Mouse (Mus musculus) lung, embryonic 15.5 days (tissue): ENCODE measurements around the gene Nrtn. TPM values are rescaled to one million over a fixed set of nuclear protein-coding genes. Genes with fewer than 3 reads are reported as not detected.

ENCODE experiments used
- ATAC-seq: fragments of 200-750 bp; cut with Nextera tagmentation; 2 replicates; pipeline ENCODE4 v1.8.0; 2017; ENCODE audit warnings: moderate number of reproducible peaks, borderline replicate concordance; ENCODE audit not compliant: low FRiP score, low TSS enrichment; ENCODE audit errors: extremely low read depth
- H3K27ac ChIP-seq: fragments of 300-500 bp; sonication (generic); 2 replicates; pipeline ENCODE4 v1.5.1; 2015; ENCODE audit warnings: moderate library complexity, mild to moderate bottlenecking, inconsistent platforms
- H3K27me3 ChIP-seq: fragments of 300-500 bp; sonication (generic); 2 replicates; pipeline ENCODE4 v1.6.1; 2015; ENCODE audit warnings: inconsistent platforms
- H3K36me3 ChIP-seq: fragments of 300-500 bp; sonication (generic); 2 replicates; pipeline ENCODE4 v1.6.1; 2015; ENCODE audit warnings: inconsistent platforms
- H3K4me1 ChIP-seq: fragments of 300-500 bp; sonication (generic); 2 replicates; pipeline ENCODE4 v1.6.1; 2015; ENCODE audit warnings: inconsistent platforms
- H3K4me2 ChIP-seq: fragments of 300-500 bp; sonication (generic); 2 replicates; pipeline ENCODE4 v1.6.1; 2015; ENCODE audit warnings: inconsistent platforms, mild to moderate bottlenecking, moderate library complexity
- H3K4me3 ChIP-seq: fragments of 300-500 bp; sonication (generic); 2 replicates; pipeline ENCODE4 v1.5.1; 2015; ENCODE audit warnings: mild to moderate bottlenecking, inconsistent platforms
- H3K9ac ChIP-seq: fragments of 300-500 bp; sonication (generic); 2 replicates; pipeline ENCODE4 v1.6.1; 2015; ENCODE audit warnings: inconsistent platforms
- H3K9me3 ChIP-seq: fragments of 300-500 bp; sonication (generic); 2 replicates; pipeline ENCODE4 v1.6.1; 2016; ENCODE audit warnings: inconsistent platforms
- WGBS: fragments of 180-500 bp; shearing (Covaris S2); methylation state at CpG from one replicate; pipeline ENCODE4 v1.1.7; 2015; 5-methylcytosine and 5-hydroxymethylcytosine counted together
- polyA plus RNA-seq: library from polyadenylated mRNA; unstranded; fragments of >200 nt; fragmentation: Nextera tagmentation; extraction: Ambion mirVana; gene quantifications from 2 replicates; pipeline ENCODE4 v1.2.1, GENCODE M21; 2015

The Nrtn gene
- 9.4 and 9.5 TPM in 2 replicates for polyA plus RNA-seq

DNA sequence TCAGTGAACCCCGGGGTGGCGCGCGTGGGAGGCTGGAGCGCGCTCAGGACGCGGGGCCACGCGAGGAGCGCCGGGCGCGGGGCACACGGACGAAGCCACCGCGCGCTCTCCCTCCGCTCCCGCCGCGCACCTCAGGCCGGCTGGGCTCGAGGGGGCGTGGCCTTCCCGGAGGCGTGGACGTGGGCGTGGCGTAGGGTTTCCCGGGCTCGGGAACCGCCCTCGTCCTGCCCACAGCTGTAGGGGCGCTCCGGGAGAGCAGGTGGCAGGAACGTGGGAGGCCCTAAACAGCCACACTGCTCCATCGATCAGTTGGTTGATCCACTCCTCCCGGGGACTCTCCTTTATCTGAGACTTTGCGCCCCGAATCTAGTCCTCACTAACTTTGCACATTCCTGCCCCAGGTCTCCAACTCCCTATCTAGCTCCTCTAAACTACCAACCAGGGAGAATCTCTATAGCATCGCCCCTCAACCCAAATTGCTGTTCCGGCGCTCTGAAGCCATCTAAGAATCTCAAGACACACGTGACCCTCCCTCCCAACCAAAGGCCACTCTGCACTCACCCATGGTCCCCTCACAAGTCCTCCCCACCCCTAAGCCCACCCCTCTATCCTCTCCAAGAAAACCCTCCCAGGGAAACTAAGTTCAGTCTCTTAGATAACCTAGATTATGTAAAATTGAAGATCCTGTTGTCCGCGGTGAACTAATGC, at the start of gene Nrtn:
Nrtn (minus strand) TSS at position 115 of the 708 bp plus-strand sequence.
- H3K27ac ChIP-seq, result no peak within 1 kb of the TSS
- peak within 1 kb of the TSS; percentile 51 for H3K4me3 ChIP-seq
- peak; percentile 61 for ATAC-seq
- peak within 1 kb of the TSS; percentile 98 for H3K4me2 ChIP-seq
- peaks cover 69% of the 10 kb centered on the region for H3K4me1 ChIP-seq
- no peaks in the 10 kb centered on the region for H3K36me3 ChIP-seq
- peak within 1 kb of the TSS; percentile 55 for H3K9ac ChIP-seq
- H3K27me3 ChIP-seq, result peaks cover 55% of the 10 kb centered on the region
- no peaks in the 10 kb centered on the region for H3K9me3 ChIP-seq
- WGBS, result 1% methylated on average over 43 of the region's 48 CpGs

DNA sequence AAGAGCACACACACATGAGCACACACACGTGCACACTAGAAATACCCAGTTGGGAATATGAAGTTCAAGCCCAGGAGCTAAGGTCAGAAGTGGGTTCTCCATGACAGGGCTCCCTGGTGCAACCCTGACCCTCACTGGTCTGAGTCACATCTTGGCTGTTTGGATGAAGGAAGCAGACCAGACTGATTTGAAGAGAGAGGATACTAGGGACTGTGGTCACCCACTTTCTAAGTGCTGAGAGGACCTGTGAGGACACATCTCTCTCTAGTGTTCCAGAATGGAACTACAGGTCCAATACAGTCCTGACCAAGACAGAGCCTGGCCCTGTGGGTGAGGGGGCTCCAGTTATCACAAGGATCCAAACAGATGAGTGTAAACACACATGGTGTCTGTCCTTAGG, 48.5 kb upstream of the Nrtn start:
- Histone ChIP-seq H3K4me1 (peaks cover 21% of the 10 kb centered on the region), H3K9me3 (no peaks in the 10 kb centered on the region), H3K36me3 (no peaks in the 10 kb centered on the region), H3K27me3 (no peaks in the 10 kb centered on the region), H3K4me2 (no peak overlapping the region), H3K27ac (no peak overlapping the region), H3K9ac (no peak overlapping the region), H3K4me3 (no peak overlapping the region)
- 77% methylated on average over 1 of the region's 1 CpGs for WGBS
- no peak for ATAC-seq

DNA sequence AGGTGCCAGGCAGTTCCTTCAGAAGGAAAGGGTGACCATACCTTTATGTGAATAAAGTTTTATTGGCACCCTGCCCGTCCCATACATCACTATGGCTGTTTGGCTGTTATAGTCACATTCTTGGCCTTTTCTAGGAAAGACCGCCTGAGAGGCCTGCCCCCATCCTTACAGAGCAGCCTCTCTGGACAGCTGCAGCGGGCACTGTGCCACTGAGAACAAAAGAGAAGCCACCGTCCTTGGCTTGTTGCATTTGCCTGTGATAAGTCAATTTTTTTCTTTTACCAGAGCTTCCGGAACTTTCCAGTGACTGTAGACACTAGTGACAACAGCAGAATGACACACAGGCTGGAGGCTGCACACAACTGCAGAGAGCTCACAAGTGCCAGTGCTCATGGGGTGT, 47.6 kb upstream of the Nrtn start:
- Histone ChIP-seq H3K27me3 (no peaks in the 10 kb centered on the region), H3K4me3 (no peak overlapping the region), H3K36me3 (no peaks in the 10 kb centered on the region), H3K27ac (no peak overlapping the region), H3K4me2 (no peak overlapping the region), H3K9ac (no peak overlapping the region), H3K4me1 (peaks cover 13% of the 10 kb centered on the region), H3K9me3 (no peaks in the 10 kb centered on the region)
- ATAC-seq, result no peak
- 53% methylated on average over 5 of the region's 5 CpGs for WGBS

DNA sequence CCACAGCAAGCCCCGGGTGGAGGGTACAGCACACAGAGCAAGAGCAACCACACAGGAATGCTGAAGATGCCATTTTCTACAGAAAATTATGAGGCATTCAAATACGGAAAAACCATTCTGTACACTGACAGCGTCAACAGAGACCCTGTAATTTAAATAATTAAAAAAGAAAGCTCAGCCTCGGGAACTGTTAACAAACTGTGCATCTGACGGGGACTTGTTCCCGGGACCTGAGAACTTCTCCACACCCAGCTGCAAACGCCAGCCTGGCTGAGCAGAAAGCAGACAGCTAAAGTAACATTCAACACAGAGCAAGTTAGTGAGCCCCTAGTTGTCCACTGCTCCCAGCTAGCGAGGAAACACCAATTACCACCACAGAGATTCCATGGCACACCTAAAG, 44.7 kb upstream of the Nrtn start:
- 74% methylated on average over 8 of the region's 8 CpGs for WGBS
- Histone ChIP-seq H3K4me2 (no peak overlapping the region), H3K4me3 (no peak overlapping the region), H3K36me3 (no peaks in the 10 kb centered on the region), H3K9me3 (no peaks in the 10 kb centered on the region), H3K4me1 (peaks cover 6% of the 10 kb centered on the region; the same call in 1 of the 2 replicates), H3K27me3 (no peaks in the 10 kb centered on the region), H3K27ac (no peak overlapping the region), H3K9ac (no peak overlapping the region)
- no peak for ATAC-seq

DNA sequence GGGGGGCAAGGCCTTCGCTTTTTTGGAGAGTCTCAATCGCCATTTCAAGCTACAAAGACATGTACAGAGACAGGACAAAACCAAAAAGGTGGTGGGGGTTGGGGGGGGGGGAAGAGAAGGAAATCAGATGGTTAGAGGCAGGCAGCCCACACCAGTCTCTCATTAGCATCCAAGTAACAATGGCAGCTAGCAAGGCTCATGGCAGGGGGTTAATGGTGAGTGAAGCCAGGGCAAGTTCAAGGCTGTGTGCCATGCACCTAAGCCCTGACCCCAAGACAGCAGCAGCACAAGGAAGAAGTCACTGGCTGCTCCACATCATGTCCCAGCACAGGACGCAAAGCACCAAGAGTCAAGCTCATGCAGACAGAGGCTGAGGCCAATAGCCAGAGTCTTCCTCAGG, 41.9 kb upstream of the Nrtn start:
- H3K4me2 ChIP-seq, result no peak overlapping the region
- H3K27ac ChIP-seq, result no peak overlapping the region
- H3K27me3 ChIP-seq, result no peaks in the 10 kb centered on the region
- no peaks in the 10 kb centered on the region for H3K36me3 ChIP-seq
- ATAC-seq, result no peak
- H3K9ac ChIP-seq, result no peak overlapping the region
- no peak overlapping the region for H3K4me3 ChIP-seq
- no peaks in the 10 kb centered on the region for H3K9me3 ChIP-seq
- 79% methylated on average over 3 of the region's 3 CpGs for WGBS
- H3K4me1 ChIP-seq, result no peaks in the 10 kb centered on the region

DNA sequence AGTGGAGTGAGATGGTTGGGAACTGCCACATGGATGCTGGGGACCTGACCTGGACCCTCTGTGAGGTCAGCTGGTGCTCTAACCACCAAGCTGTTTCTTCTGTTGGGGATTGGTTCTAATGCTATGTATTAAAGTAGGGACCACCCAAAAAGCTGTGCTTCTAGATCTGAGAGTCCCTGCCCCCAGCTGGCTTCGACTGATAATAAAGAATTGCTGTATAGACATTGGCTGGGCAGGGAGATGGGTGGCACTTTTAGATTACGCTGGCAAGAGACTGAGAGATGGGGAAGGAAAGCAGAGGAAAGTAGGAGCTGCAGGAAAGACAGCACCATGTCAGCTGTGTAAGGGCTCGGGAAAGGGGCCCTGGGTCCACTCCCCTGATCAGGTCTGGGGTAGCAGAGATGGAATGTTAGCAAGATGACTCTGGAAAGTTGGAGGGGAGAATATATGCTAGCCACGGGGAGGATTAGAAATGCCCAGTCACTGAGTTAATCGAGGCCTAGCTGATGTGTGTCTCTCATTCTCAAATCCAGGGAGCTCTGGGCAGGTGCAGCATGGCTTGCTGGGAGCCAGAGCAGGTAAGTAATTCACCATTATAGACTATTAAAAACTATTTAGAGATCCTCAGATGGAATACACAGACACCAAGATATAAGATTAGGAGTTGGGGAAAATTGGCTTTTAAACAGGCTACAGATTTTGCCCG, 36.4 kb upstream of the Nrtn start:
- 68% methylated on average over 6 of the region's 6 CpGs for WGBS
- Histone ChIP-seq H3K4me1 (no peaks in the 10 kb centered on the region), H3K4me3 (no peak overlapping the region), H3K4me2 (no peak overlapping the region), H3K27me3 (no peaks in the 10 kb centered on the region), H3K9me3 (no peaks in the 10 kb centered on the region), H3K36me3 (no peaks in the 10 kb centered on the region), H3K9ac (no peak overlapping the region), H3K27ac (no peak overlapping the region)
- ATAC-seq, result no peak

DNA sequence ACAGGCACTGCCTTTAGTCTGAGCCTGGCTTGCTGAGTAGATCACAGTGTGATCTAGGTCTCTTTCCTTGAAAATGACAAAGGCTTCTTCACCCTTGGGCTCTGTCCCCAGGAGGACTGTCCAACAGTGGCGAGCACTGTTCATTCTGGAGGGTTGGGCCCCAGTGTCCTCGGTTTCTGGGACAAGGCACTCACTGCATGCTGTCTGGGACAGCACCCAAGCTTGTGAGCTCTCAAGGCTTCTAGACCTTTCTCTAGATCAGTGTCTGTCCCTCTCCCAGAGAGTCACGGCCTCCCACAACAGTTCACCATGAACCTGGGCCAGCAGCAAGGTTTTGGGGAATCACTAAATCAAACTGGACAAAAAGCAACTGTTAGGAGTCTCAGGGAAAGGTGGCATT, 35.3 kb upstream of the Nrtn start:
- Histone ChIP-seq H3K9me3 (no peaks in the 10 kb centered on the region), H3K4me3 (no peak overlapping the region), H3K9ac (no peak overlapping the region), H3K4me1 (no peaks in the 10 kb centered on the region), H3K27me3 (no peaks in the 10 kb centered on the region), H3K27ac (no peak overlapping the region), H3K36me3 (no peaks in the 10 kb centered on the region), H3K4me2 (no peak overlapping the region)
- no peak for ATAC-seq
- 62% methylated on average over 3 of the region's 3 CpGs for WGBS

DNA sequence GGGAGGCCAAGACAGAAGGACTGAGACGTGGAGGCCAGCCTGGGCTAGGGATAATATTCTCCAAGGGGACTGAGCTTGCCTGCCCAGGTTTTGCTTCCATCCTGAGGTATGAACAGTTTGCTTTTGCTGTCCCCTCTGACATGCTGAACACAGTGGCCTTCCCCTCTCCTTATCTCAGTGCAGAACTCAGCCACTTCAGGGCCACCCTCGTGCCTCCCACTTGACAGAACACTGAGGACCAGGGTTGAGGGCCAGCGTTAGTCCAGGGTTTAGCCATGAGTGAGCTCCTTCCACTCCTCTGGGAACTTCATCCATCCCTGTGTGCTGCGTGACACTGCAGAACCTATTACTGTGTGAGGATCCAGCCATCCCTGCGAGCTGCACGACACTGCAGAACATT, 32.0 kb upstream of the Nrtn start:
- Histone ChIP-seq H3K36me3 (no peaks in the 10 kb centered on the region), H3K27me3 (no peaks in the 10 kb centered on the region), H3K4me1 (no peaks in the 10 kb centered on the region), H3K9me3 (no peaks in the 10 kb centered on the region), H3K4me3 (no peak overlapping the region), H3K9ac (no peak overlapping the region), H3K4me2 (no peak overlapping the region), H3K27ac (no peak overlapping the region)
- no peak for ATAC-seq
- 68% methylated on average over 6 of the region's 6 CpGs for WGBS

DNA sequence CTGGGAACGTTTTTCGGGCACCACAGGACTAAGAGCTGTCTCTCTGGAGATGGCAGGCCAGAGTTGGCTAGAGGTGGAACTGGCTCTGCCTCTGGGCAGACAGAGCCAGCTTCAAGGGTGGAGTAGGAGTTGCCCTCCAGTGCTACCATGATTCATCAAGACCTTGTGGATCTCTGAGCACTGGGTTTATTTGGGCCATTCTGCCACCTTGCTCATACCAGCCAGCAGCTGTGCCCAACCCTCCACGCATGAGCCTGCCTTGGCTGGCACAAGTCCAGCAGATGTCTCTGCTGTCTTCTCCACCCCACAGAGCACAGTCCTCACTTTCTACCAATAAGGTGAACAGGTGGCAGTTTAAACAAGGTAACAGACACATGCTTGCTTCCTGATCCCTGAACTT, 31.6 kb upstream of the Nrtn start:
- Histone ChIP-seq H3K9me3 (no peaks in the 10 kb centered on the region), H3K27ac (no peak overlapping the region), H3K4me1 (no peaks in the 10 kb centered on the region), H3K4me3 (no peak overlapping the region), H3K4me2 (no peak overlapping the region), H3K36me3 (no peaks in the 10 kb centered on the region), H3K27me3 (no peaks in the 10 kb centered on the region), H3K9ac (no peak overlapping the region)
- ATAC-seq, result no peak
- 60% methylated on average over 3 of the region's 3 CpGs for WGBS

DNA sequence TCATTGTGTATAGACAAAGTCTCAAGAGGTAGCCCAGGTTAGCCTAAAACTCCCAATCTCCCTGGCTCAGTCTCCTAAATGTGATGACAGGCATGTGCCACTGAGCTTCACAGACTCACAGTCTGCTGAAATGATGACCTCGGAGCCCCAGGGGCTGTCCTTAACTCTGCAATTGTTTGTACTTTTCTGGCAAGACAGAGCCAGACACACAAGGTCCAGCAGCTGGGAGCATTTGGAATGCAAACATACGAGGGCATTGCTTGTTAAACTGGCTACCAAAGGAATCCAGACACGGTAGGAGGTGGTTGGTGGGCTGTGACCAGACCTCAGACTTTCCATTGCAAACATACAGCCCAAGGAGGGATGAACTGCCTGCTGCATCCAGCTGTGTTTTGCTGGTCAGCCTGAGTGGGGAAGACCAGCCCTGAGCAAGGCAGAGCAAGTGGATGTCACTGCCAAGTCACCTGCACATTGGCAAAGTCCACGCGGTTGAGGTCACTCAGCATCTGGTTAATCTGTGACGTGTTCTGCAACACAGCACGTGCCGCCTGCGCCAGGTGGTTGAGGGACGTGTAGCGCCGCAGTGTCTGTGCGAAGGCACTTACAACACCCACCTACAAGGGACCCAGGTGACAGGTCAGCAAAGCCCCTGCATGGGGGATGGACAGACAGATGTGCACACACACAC, 23.1 kb upstream of the Nrtn start:
- H3K36me3 ChIP-seq, result 0 out of 2 replicates have a peak, but pooled peaks cover 7% of the 10 kb centered on the region
- H3K4me1 ChIP-seq, result no peaks in the 10 kb centered on the region
- H3K9ac ChIP-seq, result no peak overlapping the region
- no peak overlapping the region for H3K4me2 ChIP-seq
- 69% methylated on average over 13 of the region's 13 CpGs for WGBS
- no peak for ATAC-seq
- no peak overlapping the region for H3K4me3 ChIP-seq
- H3K9me3 ChIP-seq, result no peaks in the 10 kb centered on the region
- no peaks in the 10 kb centered on the region for H3K27me3 ChIP-seq
- H3K27ac ChIP-seq, result no peak overlapping the region

DNA sequence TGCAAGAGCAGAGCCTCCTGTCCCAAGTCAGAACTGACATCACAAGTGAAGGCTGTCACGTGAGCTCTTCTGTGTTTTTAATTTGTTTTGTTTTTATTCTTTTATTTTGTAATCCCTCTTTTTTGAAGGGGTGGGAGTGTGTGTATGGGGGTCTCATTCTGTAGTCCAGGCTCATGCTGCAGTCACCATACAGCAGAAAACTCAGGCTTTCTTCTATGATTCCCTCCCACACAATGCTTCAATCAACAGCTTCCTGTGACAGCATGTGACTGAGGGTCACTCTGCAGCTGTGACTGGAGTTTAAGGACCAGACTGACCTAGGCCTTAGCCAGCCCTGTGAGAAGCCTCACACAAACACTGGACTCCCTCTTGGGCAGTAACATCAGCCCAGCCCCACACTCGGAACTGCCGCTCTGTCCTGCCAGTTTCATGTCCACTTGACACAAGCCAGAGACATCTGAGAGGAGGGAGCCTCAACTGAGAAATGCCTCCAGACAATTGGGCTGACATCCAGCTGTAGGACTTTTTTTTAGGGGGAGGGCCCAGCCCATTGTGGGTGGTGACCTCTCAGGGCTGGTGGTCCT, 21.5 kb upstream of the Nrtn start:
- H3K4me3 ChIP-seq, result no peak overlapping the region
- H3K27ac ChIP-seq, result no peak overlapping the region
- no peaks in the 10 kb centered on the region for H3K9me3 ChIP-seq
- ATAC-seq, result no peak
- H3K36me3 ChIP-seq, result 0 out of 2 replicates have a peak, but pooled peaks cover 7% of the 10 kb centered on the region
- H3K9ac ChIP-seq, result no peak overlapping the region
- H3K4me2 ChIP-seq, result no peak overlapping the region
- H3K4me1 ChIP-seq, result no peaks in the 10 kb centered on the region
- 40% methylated on average over 3 of the region's 3 CpGs for WGBS
- H3K27me3 ChIP-seq, result no peaks in the 10 kb centered on the region

DNA sequence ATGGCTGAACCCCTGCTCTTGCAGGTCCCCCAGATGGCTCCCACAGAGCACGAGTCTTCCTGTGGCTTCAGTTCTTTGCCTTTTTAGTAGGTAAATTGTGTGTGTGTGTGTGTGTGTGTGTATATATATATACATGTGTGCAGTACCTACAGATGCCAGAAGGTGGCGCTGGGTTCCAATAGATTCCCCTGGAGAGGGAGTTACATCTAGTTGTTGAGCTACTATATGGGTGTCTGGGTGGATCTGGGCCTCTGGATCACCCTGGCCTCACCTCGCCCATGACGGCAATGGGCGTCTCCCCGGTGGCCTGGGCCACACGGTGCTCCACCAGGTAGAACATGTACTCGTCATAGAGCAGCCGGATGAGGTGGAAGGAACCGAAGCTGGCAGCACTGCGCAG, 20.2 kb upstream of the Nrtn start:
- ATAC-seq, result no peak
- Histone ChIP-seq H3K36me3 (0 out of 2 replicates have a peak, but pooled peaks cover 7% of the 10 kb centered on the region), H3K27me3 (no peaks in the 10 kb centered on the region), H3K9me3 (no peaks in the 10 kb centered on the region), H3K4me1 (no peaks in the 10 kb centered on the region), H3K4me2 (no peak overlapping the region), H3K4me3 (no peak overlapping the region), H3K27ac (no peak overlapping the region), H3K9ac (no peak overlapping the region)
- 89% methylated on average over 11 of the region's 11 CpGs for WGBS
